Comparison of ENCODE assay signal across 21 mouse cellular contexts in genomic region chr11:118663305-118663704, GRCm38 (mm10).
DNase-seq lines count a peak whose midpoint lies in the region; ATAC-seq and TF ChIP-seq lines count a peak whose summit lies in the region.
"Had no signal": no experiment of that assay in that cellular context is flagged by ENCODE, and none has a peak within 500 bp of the region (broad histone marks: within the 10 kb centered on the region; RNA-seq: fewer than 3 reads in every experiment).

No protein-coding gene starts in this region.

- H3K36me3 ChIP-seq in heart, embryonic 16.5 days (ENCODE audit: control insufficient read depth, insufficient read depth): no peaks in the 10 kb centered on the region
- H3K36me3 ChIP-seq in heart, embryonic 11.5 days (ENCODE audit: control insufficient read depth, insufficient read depth, low read length): no peaks in the 10 kb centered on the region
- no peaks in the 10 kb centered on the region for H3K36me3 ChIP-seq in midbrain, embryonic 14.5 days (ENCODE audit: control insufficient read depth, insufficient read depth, low read length)
- no peaks in the 10 kb centered on the region for H3K36me3 ChIP-seq in midbrain, embryonic 16.5 days (ENCODE audit: control insufficient read depth, insufficient read depth, low read length)
- H3K36me3 ChIP-seq: forebrain, embryonic 12.5 days; G1E; heart, embryonic 15.5 days; limb, embryonic 13.5 days; liver, embryonic 13.5 days had no signal

- no peaks in the 10 kb centered on the region for H3K9me3 ChIP-seq in heart, embryonic 16.5 days (replicated peaks; ENCODE audit: control insufficient read depth, low read length)
- H3K9me3 ChIP-seq in heart, embryonic 11.5 days (replicated peaks; ENCODE audit: control insufficient read depth, low read length): no peaks in the 10 kb centered on the region
- H3K9me3 ChIP-seq in midbrain, embryonic 14.5 days (ENCODE audit: control insufficient read depth, low read length): no peaks in the 10 kb centered on the region
- H3K9me3 ChIP-seq in midbrain, embryonic 16.5 days (replicated peaks; ENCODE audit: control insufficient read depth, low read length, poor library complexity, severe bottlenecking): no peaks in the 10 kb centered on the region
- H3K9me3 ChIP-seq: forebrain, embryonic 12.5 days; heart, embryonic 15.5 days; limb, embryonic 13.5 days; liver, embryonic 13.5 days had no signal

- ATAC-seq in heart, embryonic 16.5 days (replicated peaks; ENCODE audit: extremely low read depth, insufficient read depth, low FRiP score): peak; percentile 28; the same call in 1 of the 2 replicates
- no peak for ATAC-seq in heart, embryonic 11.5 days (replicated peaks; ENCODE audit: insufficient number of reproducible peaks, low FRiP score, low TSS enrichment)
- no peak for ATAC-seq in midbrain, embryonic 14.5 days (ENCODE audit: low FRiP score, low TSS enrichment)
- ATAC-seq in midbrain, embryonic 16.5 days: no peak
- ATAC-seq in megakaryocyte-erythroid progenitor cell, adult 5-6 weeks (replicated peaks; ENCODE audit: low FRiP score, low TSS enrichment, poor library complexity, severe bottlenecking): no peak
- ATAC-seq: activated CD4-positive, CD25-positive, alpha-beta regulatory T cell, adult 4 months; inflammation-experienced regulatory T-cells, adult 6 months had no signal

- intact Hi-C loops in left cerebral cortex, adult 2 months (cut with DNase I): no loop called here

- TF ChIP-seq CTCF in left cerebral cortex, adult 2 months (IDR thresholded peaks at IDR 0.05): no peak

- 0 out of 2 replicates have a peak, but pooled peaks cover 4% of the 10 kb centered on the region for H3K4me1 ChIP-seq in heart, embryonic 16.5 days (ENCODE audit: control insufficient read depth, insufficient read depth, low read length)
- H3K4me1 ChIP-seq in heart, embryonic 11.5 days (ENCODE audit: control insufficient read depth, insufficient read depth, low read length): no peaks in the 10 kb centered on the region
- H3K4me1 ChIP-seq in midbrain, embryonic 14.5 days (ENCODE audit: control insufficient read depth, insufficient read depth, low read length): peaks cover 29% of the 10 kb centered on the region
- peaks cover 21% of the 10 kb centered on the region for H3K4me1 ChIP-seq in midbrain, embryonic 16.5 days (ENCODE audit: control insufficient read depth, insufficient read depth, low read length)
- H3K4me1 ChIP-seq: heart, embryonic 15.5 days; limb, embryonic 13.5 days; liver, embryonic 13.5 days had no signal

- H3K4me3 ChIP-seq in heart, embryonic 16.5 days (ENCODE audit: low read length): no peak overlapping the region
- H3K4me3 ChIP-seq in heart, embryonic 11.5 days (ENCODE audit: low read depth, low read length): no peak overlapping the region
- no peak overlapping the region for H3K4me3 ChIP-seq in midbrain, embryonic 14.5 days (replicated peaks; ENCODE audit: low read depth, low read length)
- H3K4me3 ChIP-seq in midbrain, embryonic 16.5 days (ENCODE audit: low read depth, low read length): no peak overlapping the region
- no peak overlapping the region for H3K4me3 ChIP-seq in left cerebral cortex, adult 2 months
- H3K4me3 ChIP-seq: forebrain, embryonic 12.5 days; gastrocnemius, adult 2 months; heart, embryonic 15.5 days; limb, embryonic 13.5 days; liver, embryonic 13.5 days had no signal

- no peak overlapping the region for H3K9ac ChIP-seq in heart, embryonic 16.5 days (ENCODE audit: low read length)
- no peak overlapping the region for H3K9ac ChIP-seq in heart, embryonic 11.5 days (ENCODE audit: low read depth, low read length)
- no peak overlapping the region for H3K9ac ChIP-seq in midbrain, embryonic 14.5 days (replicated peaks; ENCODE audit: low read length)
- H3K9ac ChIP-seq in midbrain, embryonic 16.5 days (ENCODE audit: low read depth, low read length): no peak overlapping the region
- H3K9ac ChIP-seq: forebrain, embryonic 12.5 days; heart, embryonic 15.5 days; limb, embryonic 13.5 days; liver, embryonic 13.5 days; lung, embryonic 14.5 days had no signal

- DNase-seq in midbrain, embryonic 14.5 days: peak; percentile 23
- DNase-seq in cerebellum, adult 9-10 months: peak; percentile 73
- no peak for DNase-seq in left cerebral cortex, adult 2 months (ENCODE audit: extremely low spot score in 1 of 2, low spot score in 2 of 2)
- DNase-seq: adrenal gland, postnatal 14 days; gastrocnemius, adult 2 months; liver, embryonic 13.5 days; lung, embryonic 14.5 days; lung, postnatal 36 days; right cerebral cortex, postnatal 14 days; spleen, adult 18-20 months; thymus, postnatal 36 days had no signal

- 0 out of 2 replicates have a peak, but pooled peaks cover under 1% of the 10 kb centered on the region for H3K27me3 ChIP-seq in heart, embryonic 16.5 days (ENCODE audit: control insufficient read depth, insufficient read depth, low read length)
- H3K27me3 ChIP-seq in heart, embryonic 11.5 days (ENCODE audit: control insufficient read depth, insufficient read depth, low read length): peaks cover 9% of the 10 kb centered on the region; the same call in 1 of the 2 replicates
- H3K27me3 ChIP-seq in midbrain, embryonic 14.5 days (ENCODE audit: control insufficient read depth, insufficient read depth, low read length): no peaks in the 10 kb centered on the region
- H3K27me3 ChIP-seq in midbrain, embryonic 16.5 days (ENCODE audit: control insufficient read depth, insufficient read depth, low read depth, low read length): no peaks in the 10 kb centered on the region
- H3K27me3 ChIP-seq: liver, embryonic 13.5 days had no signal

- H3K4me2 ChIP-seq in heart, embryonic 16.5 days (ENCODE audit: low read depth, low read length): no peak overlapping the region
- no peak overlapping the region for H3K4me2 ChIP-seq in heart, embryonic 11.5 days
- H3K4me2 ChIP-seq in midbrain, embryonic 14.5 days (ENCODE audit: low read length): no peak overlapping the region
- H3K4me2 ChIP-seq in midbrain, embryonic 16.5 days (ENCODE audit: low read length): no peak overlapping the region
- H3K4me2 ChIP-seq: forebrain, embryonic 12.5 days; heart, embryonic 15.5 days; limb, embryonic 13.5 days; liver, embryonic 13.5 days; lung, embryonic 14.5 days had no signal

- WGBS in heart, embryonic 16.5 days: 47% methylated on average over 8 of the region's 8 CpGs
- 57% methylated on average over 8 of the region's 8 CpGs for WGBS in heart, embryonic 11.5 days (ENCODE audit: insufficient replicate concordance)
- 76% methylated on average over 8 of the region's 8 CpGs for WGBS in midbrain, embryonic 14.5 days
- WGBS in midbrain, embryonic 16.5 days: 56% methylated on average over 8 of the region's 8 CpGs

- H3K27ac ChIP-seq in heart, embryonic 16.5 days (ENCODE audit: low read length): no peak overlapping the region
- H3K27ac ChIP-seq in heart, embryonic 11.5 days (ENCODE audit: low read depth, low read length): no peak overlapping the region
- H3K27ac ChIP-seq in midbrain, embryonic 14.5 days (replicated peaks; ENCODE audit: low read depth, low read length): 0 out of 2 replicates have a peak overlapping the region, but pooled peaks have one; percentile 32
- no peak overlapping the region for H3K27ac ChIP-seq in midbrain, embryonic 16.5 days (ENCODE audit: low read length)
- no peak overlapping the region for H3K27ac ChIP-seq in left cerebral cortex, adult 2 months
- H3K27ac ChIP-seq: forebrain, embryonic 12.5 days; gastrocnemius, adult 2 months; heart, embryonic 15.5 days; limb, embryonic 13.5 days; liver, embryonic 13.5 days had no signal

Comparison
In these comparisons a context has a peak if more than half of its experiments do, and no peak if none do; other contexts are left out.
1. DNase-seq: peak in midbrain, embryonic 14.5 days (single experiment) and cerebellum, adult 9-10 months (single experiment); none in left cerebral cortex, adult 2 months (0 of 2).